Mouse (Mus musculus) kidney, embryonic 15.5 days (tissue): ENCODE measurements around the gene Tsnax. TPM values are rescaled to one million over a fixed set of nuclear protein-coding genes. Genes with fewer than 3 reads are reported as not detected.

Experiments used
- ATAC-seq: fragments of 200-750 bp; cut with Nextera tagmentation; replicated peaks from 2 replicates; pipeline ENCODE4 v1.8.0; 2017; ENCODE audit warnings: moderate TSS enrichment; ENCODE audit not compliant: low FRiP score
- H3K27ac ChIP-seq: fragments of 300-500 bp; sonication (generic); 2 replicates; pipeline ENCODE4 v1.5.1; 2015; ENCODE audit warnings: mild to moderate bottlenecking, inconsistent platforms
- H3K27me3 ChIP-seq: fragments of 300-500 bp; sonication (generic); 2 replicates; pipeline ENCODE4 v1.6.1; 2015; ENCODE audit warnings: inconsistent platforms
- H3K36me3 ChIP-seq: fragments of 300-500 bp; sonication (generic); 2 replicates; pipeline ENCODE4 v1.6.1; 2015; ENCODE audit warnings: inconsistent platforms
- H3K4me1 ChIP-seq: fragments of 300-500 bp; sonication (generic); 2 replicates; pipeline ENCODE4 v1.6.1; 2015; ENCODE audit warnings: inconsistent platforms
- H3K4me2 ChIP-seq: fragments of 300-500 bp; sonication (generic); 2 replicates; pipeline ENCODE4 v1.6.1; 2015; ENCODE audit warnings: moderate library complexity, mild to moderate bottlenecking, inconsistent platforms
- H3K4me3 ChIP-seq: fragments of 300-500 bp; sonication (generic); replicated peaks from 2 replicates; pipeline ENCODE4 v1.5.1; 2015; ENCODE audit warnings: mild to moderate bottlenecking, inconsistent platforms
- H3K9ac ChIP-seq: fragments of 300-500 bp; sonication (generic); 2 replicates; pipeline ENCODE4 v1.6.1; 2015; ENCODE audit warnings: mild to moderate bottlenecking, inconsistent platforms
- H3K9me3 ChIP-seq: fragments of 300-500 bp; sonication (generic); replicated peaks from 2 replicates; pipeline ENCODE4 v1.6.1; 2016; ENCODE audit warnings: inconsistent platforms
- WGBS: fragments of 180-500 bp; shearing (Covaris S2); methylation state at CpG from one replicate; pipeline ENCODE4 v1.1.7; 2015; ENCODE audit warnings: mixed read lengths; 5-methylcytosine and 5-hydroxymethylcytosine counted together
- polyA plus RNA-seq: library from polyadenylated mRNA; unstranded; fragments of >200 nt; fragmentation: Nextera tagmentation; extraction: Ambion mirVana; gene quantifications from 2 replicates; pipeline ENCODE4 v1.2.1, GENCODE M21; 2015

The Tsnax gene
- polyA plus RNA-seq, 1 experiment from 2014 or later: 118 TPM

GRCm38 (mm10) chr8:124995776-124996175, 17.0 kb upstream of the Tsnax start:
- 69% methylated on average over 2 of the region's 2 CpGs for WGBS

GRCm38 (mm10) chr8:125024085-125024484, 11.3 kb downstream of the Tsnax start:
- no peak overlapping the region for H3K4me2 ChIP-seq
- H3K27me3 ChIP-seq: no peaks in the 10 kb centered on the region
- ATAC-seq: no peak
- H3K4me3 ChIP-seq: no peak overlapping the region
- no peak overlapping the region for H3K27ac ChIP-seq
- no peaks in the 10 kb centered on the region for H3K9me3 ChIP-seq
- WGBS: 84% methylated on average over 8 of the region's 8 CpGs
- no peaks in the 10 kb centered on the region for H3K4me1 ChIP-seq
- peaks cover 64% of the 10 kb centered on the region for H3K36me3 ChIP-seq
- H3K9ac ChIP-seq: no peak overlapping the region

More at GRCm38 (mm10) chr8:124995776-124996175, 17.0 kb upstream of the Tsnax start:
- Histone ChIP-seq H3K27ac (no peak overlapping the region), H3K4me2 (no peak overlapping the region), H3K4me1 (0 out of 2 replicates have a peak, but pooled peaks cover 5% of the 10 kb centered on the region), H3K9ac (no peak overlapping the region), H3K4me3 (no peak overlapping the region), H3K9me3 (0 out of 2 replicates have a peak, but pooled peaks cover 4% of the 10 kb centered on the region), H3K27me3 (no peaks in the 10 kb centered on the region), H3K36me3 (no peaks in the 10 kb centered on the region)
- ATAC-seq: no peak

GRCm38 (mm10) chr8:125027211-125027610, 14.4 kb downstream of the Tsnax start:
- Histone ChIP-seq H3K4me2 (no peak overlapping the region), H3K36me3 (peaks cover 85% of the 10 kb centered on the region), H3K4me1 (no peaks in the 10 kb centered on the region), H3K27ac (no peak overlapping the region), H3K9me3 (no peaks in the 10 kb centered on the region), H3K9ac (no peak overlapping the region), H3K27me3 (no peaks in the 10 kb centered on the region), H3K4me3 (no peak overlapping the region)
- no peak for ATAC-seq
- 69% methylated on average over 3 of the region's 3 CpGs for WGBS

- peaks cover 98% of the 10 kb centered on the region for H3K36me3 ChIP-seq
- WGBS: 93% methylated on average over 5 of the region's 5 CpGs
- H3K9ac ChIP-seq: no peak overlapping the region
- no peaks in the 10 kb centered on the region for H3K9me3 ChIP-seq
- no peaks in the 10 kb centered on the region for H3K27me3 ChIP-seq
- H3K4me1 ChIP-seq: no peaks in the 10 kb centered on the region
- no peak overlapping the region for H3K4me2 ChIP-seq
- ATAC-seq: no peak
- no peak overlapping the region for H3K4me3 ChIP-seq
- H3K27ac ChIP-seq: no peak overlapping the region
These were observed 16.0 kb downstream of the Tsnax start for GRCm38 (mm10) chr8:125028841-125029240.

GRCm38 (mm10) chr8:125031276-125031675, 18.5 kb downstream of the Tsnax start:
- Histone ChIP-seq H3K27me3 (no peaks in the 10 kb centered on the region), H3K27ac (no peak overlapping the region), H3K4me3 (no peak overlapping the region), H3K9me3 (no peaks in the 10 kb centered on the region), H3K9ac (no peak overlapping the region), H3K4me2 (no peak overlapping the region), H3K36me3 (peaks cover 93% of the 10 kb centered on the region), H3K4me1 (no peaks in the 10 kb centered on the region)
- no peak for ATAC-seq
- WGBS: 71% methylated on average over 5 of the region's 5 CpGs

GRCm38 (mm10) chr8:125034669-125035068, 21.9 kb downstream of the Tsnax start:
- Histone ChIP-seq H3K4me3 (no peak overlapping the region), H3K4me2 (no peak overlapping the region), H3K4me1 (0 out of 2 replicates have a peak, but pooled peaks cover 3% of the 10 kb centered on the region), H3K36me3 (peaks cover 89% of the 10 kb centered on the region), H3K9ac (no peak overlapping the region), H3K9me3 (no peaks in the 10 kb centered on the region), H3K27ac (no peak overlapping the region), H3K27me3 (no peaks in the 10 kb centered on the region)
- ATAC-seq: no peak
- WGBS: 48% methylated on average over 8 of the region's 8 CpGs

GRCm38 (mm10) chr8:125037081-125037480, 24.3 kb downstream of the Tsnax start:
- Histone ChIP-seq H3K27ac (peak overlapping the region; percentile 52; the same call in 1 of the 2 replicates), H3K4me2 (no peak overlapping the region), H3K36me3 (peaks cover 78% of the 10 kb centered on the region), H3K4me1 (peaks cover 10% of the 10 kb centered on the region; the same call in 1 of the 2 replicates), H3K9ac (no peak overlapping the region), H3K4me3 (no peak overlapping the region), H3K9me3 (no peaks in the 10 kb centered on the region), H3K27me3 (no peaks in the 10 kb centered on the region)
- no peak for ATAC-seq
- 59% methylated on average over 7 of the region's 7 CpGs for WGBS

GRCm38 (mm10) chr8:125038731-125039130, 25.9 kb downstream of the Tsnax start:
- H3K9ac ChIP-seq: no peak overlapping the region
- no peak for ATAC-seq
- WGBS: 85% methylated on average over 15 of the region's 15 CpGs

GRCm38 (mm10) chr8:125040587-125041375, 28.0 kb downstream of the Tsnax start:
- Histone ChIP-seq H3K36me3 (peaks cover 44% of the 10 kb centered on the region), H3K9ac (no peak overlapping the region; the same call in 1 of the 2 replicates), H3K9me3 (no peaks in the 10 kb centered on the region; the same call in 1 of the 2 replicates), H3K4me1 (peaks cover 12% of the 10 kb centered on the region; the same call in 1 of the 2 replicates), H3K4me2 (no peak overlapping the region), H3K4me3 (no peak overlapping the region), H3K27me3 (no peaks in the 10 kb centered on the region), H3K27ac (no peak overlapping the region)
- 64% methylated on average over 15 of the region's 15 CpGs for WGBS
- no peak for ATAC-seq

More at GRCm38 (mm10) chr8:125038731-125039130, 25.9 kb downstream of the Tsnax start:
- H3K4me2 ChIP-seq: no peak overlapping the region
- no peak overlapping the region for H3K4me3 ChIP-seq
- peaks cover 62% of the 10 kb centered on the region for H3K36me3 ChIP-seq
- no peaks in the 10 kb centered on the region for H3K27me3 ChIP-seq
- no peak overlapping the region for H3K27ac ChIP-seq
- H3K4me1 ChIP-seq: peaks cover 12% of the 10 kb centered on the region; the same call in 1 of the 2 replicates
- no peaks in the 10 kb centered on the region for H3K9me3 ChIP-seq

- Histone ChIP-seq H3K9ac (no peak overlapping the region; the same call in 1 of the 2 replicates), H3K4me1 (peaks cover 12% of the 10 kb centered on the region; the same call in 1 of the 2 replicates), H3K4me2 (no peak overlapping the region), H3K27ac (no peak overlapping the region), H3K27me3 (no peaks in the 10 kb centered on the region), H3K9me3 (no peaks in the 10 kb centered on the region; the same call in 1 of the 2 replicates), H3K36me3 (peaks cover 41% of the 10 kb centered on the region), H3K4me3 (no peak overlapping the region)
- 50% methylated on average over 2 of the region's 2 CpGs for WGBS
- ATAC-seq: no peak
These were observed 28.7 kb downstream of the Tsnax start for GRCm38 (mm10) chr8:125041496-125041895.

- H3K9me3 ChIP-seq: no peaks in the 10 kb centered on the region; the same call in 1 of the 2 replicates
- no peak overlapping the region for H3K9ac ChIP-seq
- no peaks in the 10 kb centered on the region for H3K27me3 ChIP-seq
- no peak overlapping the region for H3K4me3 ChIP-seq
- H3K36me3 ChIP-seq: peaks cover 24% of the 10 kb centered on the region
- H3K27ac ChIP-seq: 0 out of 2 replicates have a peak overlapping the region, but pooled peaks have one; percentile 0
- no peak overlapping the region for H3K4me2 ChIP-seq
- peaks cover 9% of the 10 kb centered on the region; the same call in 1 of the 2 replicates for H3K4me1 ChIP-seq
- 79% methylated on average over 7 of the region's 7 CpGs for WGBS
- no peak for ATAC-seq
These were observed 30.6 kb downstream of the Tsnax start for GRCm38 (mm10) chr8:125043394-125043793.

- Histone ChIP-seq H3K27ac (0 out of 2 replicates have a peak overlapping the region, but pooled peaks have one; percentile 19), H3K4me3 (no peak overlapping the region), H3K4me1 (peaks cover 9% of the 10 kb centered on the region; the same call in 1 of the 2 replicates), H3K27me3 (no peaks in the 10 kb centered on the region), H3K4me2 (no peak overlapping the region), H3K9ac (no peak overlapping the region), H3K36me3 (peaks cover 19% of the 10 kb centered on the region), H3K9me3 (no peaks in the 10 kb centered on the region; the same call in 1 of the 2 replicates)
- ATAC-seq: no peak
- WGBS: 24% methylated on average over 9 of the region's 9 CpGs
These were observed 31.1 kb downstream of the Tsnax start for GRCm38 (mm10) chr8:125043935-125044334.
